Mouse (Mus musculus): ENCODE data around the gene Resp18. TPM values are rescaled to one million over a fixed set of nuclear protein-coding genes. Genes with fewer than 3 reads are reported as not detected.

The Resp18 gene
- polyA plus RNA-seq, 1 experiment: not detected

DNA sequence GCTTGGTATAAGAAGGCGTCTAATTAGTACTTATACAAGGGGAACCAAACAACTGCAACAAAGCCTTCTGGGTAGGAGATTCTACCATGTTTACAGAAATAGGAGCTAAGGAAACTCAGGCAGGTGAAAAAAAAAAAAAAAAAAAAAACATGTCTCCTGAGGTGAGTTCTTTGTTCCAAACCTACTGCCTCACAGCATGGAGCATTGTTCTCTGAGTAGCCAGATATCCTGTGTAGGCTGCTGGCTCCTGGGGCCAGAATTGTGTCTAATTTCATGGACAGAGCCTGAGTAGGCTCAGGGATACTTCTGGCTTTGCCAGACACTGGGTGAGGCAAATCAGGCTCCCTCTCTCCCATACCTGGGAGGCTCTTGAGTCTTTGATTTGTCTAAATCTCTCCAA is 50.6 kb downstream of the Resp18 start:
- no peak overlapping the region for H3K27ac ChIP-seq (ENCODE audit: control insufficient read depth, insufficient read depth, low read depth, low read length, poor library complexity)
- TF ChIP-seq CTCF (IDR thresholded peaks at IDR 0.05; ENCODE audit: control insufficient read depth, insufficient read depth, low read length) (no peak), POLR2A (IDR thresholded peaks at IDR 0.05; ENCODE audit: borderline replicate concordance, control insufficient read depth, low read depth, low read length) (no peak)
- H3K4me1 ChIP-seq (ENCODE audit: control insufficient read depth, insufficient read depth, low read length): peaks cover 3% of the 10 kb centered on the region
- 88% methylated on average over 1 of the region's 1 CpGs for WGBS
- no peak overlapping the region for H3K4me3 ChIP-seq (replicated peaks; ENCODE audit: control insufficient read depth, low read depth, low read length)

DNA sequence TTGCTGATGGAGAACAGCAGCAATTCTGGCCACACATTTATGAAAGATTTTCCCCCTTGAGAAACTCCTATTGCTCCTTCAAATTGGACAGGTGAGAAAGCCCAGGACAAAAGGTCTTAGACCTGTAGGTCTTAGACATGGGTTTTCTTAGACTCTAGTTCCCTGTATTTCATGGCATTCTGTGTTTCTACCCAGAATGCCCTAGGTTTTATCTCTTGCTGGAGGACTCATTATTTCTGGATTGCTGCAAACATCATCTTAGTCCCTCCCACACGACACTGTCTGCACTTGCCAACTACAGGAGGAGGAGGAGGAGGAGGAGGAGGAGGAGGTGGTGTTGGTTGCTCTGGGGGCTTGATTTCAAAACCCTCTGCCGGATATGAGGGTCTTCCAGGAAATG is 52.1 kb downstream of the Resp18 start:
- 42% methylated on average over 2 of the region's 2 CpGs for WGBS
- TF ChIP-seq POLR2A (IDR thresholded peaks at IDR 0.05; ENCODE audit: borderline replicate concordance, control insufficient read depth, low read depth, low read length): no peak
- TF ChIP-seq CTCF (IDR thresholded peaks at IDR 0.05; ENCODE audit: control insufficient read depth, insufficient read depth, low read length): no peak
- H3K4me3 ChIP-seq (replicated peaks; ENCODE audit: control insufficient read depth, low read depth, low read length): no peak overlapping the region
- peaks cover 3% of the 10 kb centered on the region for H3K4me1 ChIP-seq (ENCODE audit: control insufficient read depth, insufficient read depth, low read length)
- no peak overlapping the region for H3K27ac ChIP-seq (ENCODE audit: control insufficient read depth, insufficient read depth, low read depth, low read length, poor library complexity)

- WGBS: 12% methylated on average over 3 of the region's 3 CpGs
- no peak for TF ChIP-seq POLR2A (IDR thresholded peaks at IDR 0.05; ENCODE audit: borderline replicate concordance, control insufficient read depth, low read depth, low read length)
- no peak for TF ChIP-seq CTCF (IDR thresholded peaks at IDR 0.05; ENCODE audit: control insufficient read depth, insufficient read depth, low read length)
- Histone ChIP-seq H3K27ac (ENCODE audit: control insufficient read depth, insufficient read depth, low read depth, low read length, poor library complexity) (no peak overlapping the region), H3K4me1 (ENCODE audit: control insufficient read depth, insufficient read depth, low read length) (peaks cover 3% of the 10 kb centered on the region), H3K4me3 (replicated peaks; ENCODE audit: control insufficient read depth, low read depth, low read length) (no peak overlapping the region)
Measured at GRCm38 (mm10) chr1:75225473-75225872, 52.7 kb downstream of the Resp18 start.

GRCm38 (mm10) chr1:75223532-75223931 is 54.7 kb downstream of the Resp18 start:
- Histone ChIP-seq H3K27ac (ENCODE audit: control insufficient read depth, insufficient read depth, low read depth, low read length, poor library complexity) (no peak overlapping the region), H3K4me1 (ENCODE audit: control insufficient read depth, insufficient read depth, low read length) (peaks cover 1% of the 10 kb centered on the region), H3K4me3 (replicated peaks; ENCODE audit: control insufficient read depth, low read depth, low read length) (no peak overlapping the region)
- WGBS: 2% methylated on average over 6 of the region's 6 CpGs
- TF ChIP-seq POLR2A (IDR thresholded peaks at IDR 0.05; ENCODE audit: borderline replicate concordance, control insufficient read depth, low read depth, low read length) (no peak), CTCF (IDR thresholded peaks at IDR 0.05; ENCODE audit: control insufficient read depth, insufficient read depth, low read length) (no peak)

- 28% methylated on average over 6 of the region's 6 CpGs for WGBS
Measured at GRCm38 (mm10) chr1:75222926-75223325, 55.3 kb downstream of the Resp18 start.

More at GRCm38 (mm10) chr1:75222926-75223325, 55.3 kb downstream of the Resp18 start:
- H3K27ac ChIP-seq (ENCODE audit: control insufficient read depth, insufficient read depth, low read depth, low read length, poor library complexity): no peak overlapping the region
- no peak overlapping the region for H3K4me3 ChIP-seq (replicated peaks; ENCODE audit: control insufficient read depth, low read depth, low read length)
- TF ChIP-seq POLR2A (IDR thresholded peaks at IDR 0.05; ENCODE audit: borderline replicate concordance, control insufficient read depth, low read depth, low read length) (no peak), CTCF (IDR thresholded peaks at IDR 0.05; ENCODE audit: control insufficient read depth, insufficient read depth, low read length) (no peak)
- H3K4me1 ChIP-seq (ENCODE audit: control insufficient read depth, insufficient read depth, low read length): peaks cover 1% of the 10 kb centered on the region

Other genes starting within 250 kb of the Resp18 start
- 5.6 and 11.6 TPM in 2 replicates for gene Nhej1, start 153.2 kb downstream of the Resp18 start, polyA plus RNA-seq (2011; ENCODE audit: insufficient read depth, insufficient read length, low replicate concordance, missing spikeins)
- gene Slc23a3, start 144.5 kb downstream of the Resp18 start, polyA plus RNA-seq (2011; ENCODE audit: insufficient read depth, insufficient read length, low replicate concordance, missing spikeins): 1.7 TPM in 1 of 2 replicates, not detected in the other
- 55.3 and 100 TPM in 2 replicates for gene Cnppd1, start 135.7 kb downstream of the Resp18 start, polyA plus RNA-seq (2011; ENCODE audit: insufficient read depth, insufficient read length, low replicate concordance, missing spikeins)
- 71.5 and 92.9 TPM in 2 replicates for gene Retreg2, start 135.6 kb downstream of the Resp18 start, polyA plus RNA-seq (2011; ENCODE audit: insufficient read depth, insufficient read length, low replicate concordance, missing spikeins)
- gene Zfand2b, start 109.8 kb downstream of the Resp18 start, polyA plus RNA-seq (2011; ENCODE audit: insufficient read depth, insufficient read length, low replicate concordance, missing spikeins): 28.5 and 49.8 TPM in 2 replicates
- gene Abcb6, start 98.0 kb downstream of the Resp18 start, polyA plus RNA-seq (2011; ENCODE audit: insufficient read depth, insufficient read length, low replicate concordance, missing spikeins): 151 and 182 TPM in 2 replicates
- 16.6 and 27.7 TPM in 2 replicates for gene Ankzf1, start 86.3 kb downstream of the Resp18 start, polyA plus RNA-seq (2011; ENCODE audit: insufficient read depth, insufficient read length, low replicate concordance, missing spikeins)
- 24.6 and 39.2 TPM in 2 replicates for gene Atg9a, start 86.2 kb downstream of the Resp18 start, polyA plus RNA-seq (2011; ENCODE audit: insufficient read depth, insufficient read length, low replicate concordance, missing spikeins)
- 23.0 and 43.6 TPM in 2 replicates for gene Glb1l, start 67.6 kb downstream of the Resp18 start, polyA plus RNA-seq (2011; ENCODE audit: insufficient read depth, insufficient read length, low replicate concordance, missing spikeins)
- gene Stk16, start 67.6 kb downstream of the Resp18 start, polyA plus RNA-seq (2011; ENCODE audit: insufficient read depth, insufficient read length, low replicate concordance, missing spikeins): 74.2 and 168 TPM in 2 replicates
- 422 and 591 TPM in 2 replicates for gene Tuba4a, start 58.5 kb downstream of the Resp18 start, polyA plus RNA-seq (2011; ENCODE audit: insufficient read depth, insufficient read length, low replicate concordance, missing spikeins)
- not detected in 2 replicates for gene A630095N17Rik, start 46.3 kb downstream of the Resp18 start, polyA plus RNA-seq (2011; ENCODE audit: insufficient read depth, insufficient read length, low replicate concordance, missing spikeins)
- gene Dnajb2, start 42.0 kb downstream of the Resp18 start, polyA plus RNA-seq (2011; ENCODE audit: insufficient read depth, insufficient read length, low replicate concordance, missing spikeins): 85.8 and 119 TPM in 2 replicates
- 1.4 and 4.2 TPM in 2 replicates for gene Ptprn, start 13.9 kb downstream of the Resp18 start, polyA plus RNA-seq (2011; ENCODE audit: insufficient read depth, insufficient read length, low replicate concordance, missing spikeins)
- gene Dnpep, start 39.6 kb upstream of the Resp18 start, polyA plus RNA-seq (2011; ENCODE audit: insufficient read depth, insufficient read length, low replicate concordance, missing spikeins): 9.2 and 21.3 TPM in 2 replicates
- gene Des, start 81.9 kb upstream of the Resp18 start, polyA plus RNA-seq (2011; ENCODE audit: insufficient read depth, insufficient read length, low replicate concordance, missing spikeins): 2.1 and 8.8 TPM in 2 replicates
- gene Speg, start 96.9 kb upstream of the Resp18 start, polyA plus RNA-seq (2011; ENCODE audit: insufficient read depth, insufficient read length, low replicate concordance, missing spikeins): 18.1 TPM in 2 replicates
- 21.8 and 53.9 TPM in 2 replicates for gene Gmppa, start 157.5 kb upstream of the Resp18 start, polyA plus RNA-seq (2011; ENCODE audit: insufficient read depth, insufficient read length, low replicate concordance, missing spikeins)
- not detected in 2 replicates for gene Asic4, start 172.0 kb upstream of the Resp18 start, polyA plus RNA-seq (2011; ENCODE audit: insufficient read depth, insufficient read length, low replicate concordance, missing spikeins)
- 2.1 and 4.7 TPM in 2 replicates for gene Chpf, start 200.9 kb upstream of the Resp18 start, polyA plus RNA-seq (2011; ENCODE audit: insufficient read depth, insufficient read length, low replicate concordance, missing spikeins)
- not detected in 2 replicates for gene Tmem198, start 201.1 kb upstream of the Resp18 start, polyA plus RNA-seq (2011; ENCODE audit: insufficient read depth, insufficient read length, low replicate concordance, missing spikeins)
- gene Obsl1, start 228.0 kb upstream of the Resp18 start, polyA plus RNA-seq (2011; ENCODE audit: insufficient read depth, insufficient read length, low replicate concordance, missing spikeins): 4.3 and 6.2 TPM in 2 replicates
- gene Inha, start 228.7 kb upstream of the Resp18 start, polyA plus RNA-seq (2011; ENCODE audit: insufficient read depth, insufficient read length, low replicate concordance, missing spikeins): not detected in 2 replicates
- 22.7 and 27.1 TPM in 2 replicates for gene Stk11ip, start 243.1 kb upstream of the Resp18 start, polyA plus RNA-seq (2011; ENCODE audit: insufficient read depth, insufficient read length, low replicate concordance, missing spikeins)

Measured in bone marrow, adult 2 months (tissue).